ENCODE assay signal across 14 mouse cellular contexts in the genomic region with DNA sequence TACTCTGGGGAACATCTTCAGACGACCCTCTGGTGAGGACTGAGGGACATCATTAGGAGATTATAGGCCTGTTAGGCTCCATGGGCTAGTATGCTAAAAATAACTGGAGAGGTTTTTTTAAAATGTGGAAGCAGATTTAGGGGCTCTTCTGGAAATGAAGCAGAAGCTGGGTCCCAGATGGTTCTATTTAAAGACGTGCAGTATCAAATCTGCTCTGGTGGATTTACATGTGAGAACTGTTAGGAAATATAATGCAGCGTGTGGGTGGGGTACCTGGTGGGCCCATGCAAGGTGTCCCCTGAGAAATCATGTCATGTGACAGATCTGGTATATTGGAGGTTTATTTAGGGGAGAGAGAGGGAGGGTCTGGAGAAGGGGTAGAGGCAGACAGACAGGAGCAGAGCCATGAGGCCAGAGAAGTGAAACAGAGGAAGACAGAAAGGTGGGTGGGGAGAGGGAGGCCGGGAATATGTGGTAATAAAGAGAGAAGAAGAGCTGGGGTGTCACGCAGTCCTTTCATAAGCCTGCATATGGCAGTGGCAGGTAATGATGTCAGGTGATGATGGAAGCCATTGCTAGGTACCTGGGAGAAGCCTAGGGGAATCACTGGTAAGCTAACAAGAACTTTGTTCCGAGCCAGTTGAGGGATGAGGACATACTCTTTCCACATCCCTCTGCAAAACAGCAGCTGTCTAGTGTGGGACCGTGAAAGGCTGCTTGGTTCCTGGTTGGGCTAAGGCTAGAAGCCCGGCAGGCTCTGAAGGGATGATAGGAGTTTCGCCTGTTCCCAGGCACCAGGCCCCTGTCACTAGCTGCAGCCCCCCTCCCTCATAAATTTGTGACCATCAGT. TPM values are rescaled to one million over a fixed set of nuclear protein-coding genes. Genes with fewer than 3 reads are reported as not detected.
A peak's percentile ranks its signal among the peaks of the same experiment; 100 is the strongest.
DNase-seq lines count a peak whose midpoint lies in the region; ATAC-seq lines count a peak whose summit lies in the region.
"Had no signal": no experiment of that assay in that cellular context is flagged by ENCODE, and none has a peak within 500 bp of the region (broad histone marks: within the 10 kb centered on the region; RNA-seq: fewer than 3 reads in every experiment).

No protein-coding gene starts in this region.

- H3K9me3 ChIP-seq in heart, embryonic 10.5 days: no peaks in the 10 kb centered on the region
- H3K9me3 ChIP-seq in midbrain, embryonic 10.5 days (replicated peaks): no peaks in the 10 kb centered on the region
- no peaks in the 10 kb centered on the region for H3K9me3 ChIP-seq in midbrain, embryonic 14.5 days (ENCODE audit: control insufficient read depth, low read length)
- no peaks in the 10 kb centered on the region for H3K9me3 ChIP-seq in heart, embryonic 11.5 days (replicated peaks; ENCODE audit: control insufficient read depth, low read length)
- H3K9me3 ChIP-seq: liver, embryonic 13.5 days; midbrain, embryonic 15.5 days had no signal

- no peak for ATAC-seq in midbrain, embryonic 14.5 days (ENCODE audit: low FRiP score, low TSS enrichment)
- ATAC-seq in heart, embryonic 11.5 days (replicated peaks; ENCODE audit: insufficient number of reproducible peaks, low FRiP score, low TSS enrichment): no peak
- ATAC-seq: midbrain, embryonic 15.5 days had no signal

- DNase-seq in heart, embryonic 10.5 days (ENCODE audit: low spot score): peak; percentile 69
- no peak for DNase-seq in heart, adult 8-10 months (ENCODE audit: low spot score)
- DNase-seq in midbrain, embryonic 10.5 days (ENCODE audit: low spot score): no peak
- DNase-seq in midbrain, embryonic 14.5 days: no peak
- DNase-seq in layer of hippocampus, adult 9-10 months (ENCODE audit: low spot score): peak; percentile 20
- DNase-seq in right cerebral cortex, postnatal 25 days: peak; percentile 14
- DNase-seq: cerebellum, adult 2 months; kidney, adult 11 months; kidney, postnatal 25 days; liver, embryonic 13.5 days; lung, postnatal 4 days; thymus, postnatal 14 days had no signal

- H3K36me3 ChIP-seq in heart, embryonic 10.5 days: no peaks in the 10 kb centered on the region
- H3K36me3 ChIP-seq in midbrain, embryonic 10.5 days: no peaks in the 10 kb centered on the region
- H3K36me3 ChIP-seq in midbrain, embryonic 14.5 days (ENCODE audit: control insufficient read depth, insufficient read depth, low read length): no peaks in the 10 kb centered on the region
- H3K36me3 ChIP-seq in heart, embryonic 11.5 days (ENCODE audit: control insufficient read depth, insufficient read depth, low read length): no peaks in the 10 kb centered on the region
- H3K36me3 ChIP-seq: liver, embryonic 13.5 days; midbrain, embryonic 15.5 days had no signal

- H3K27me3 ChIP-seq in heart, embryonic 10.5 days (ENCODE audit: insufficient read depth, poor library complexity, severe bottlenecking): no peaks in the 10 kb centered on the region
- H3K27me3 ChIP-seq in midbrain, embryonic 10.5 days (ENCODE audit: low read depth, poor library complexity, severe bottlenecking): no peaks in the 10 kb centered on the region
- H3K27me3 ChIP-seq in midbrain, embryonic 14.5 days (ENCODE audit: control insufficient read depth, insufficient read depth, low read length): no peaks in the 10 kb centered on the region
- no peaks in the 10 kb centered on the region for H3K27me3 ChIP-seq in heart, embryonic 11.5 days (ENCODE audit: control insufficient read depth, insufficient read depth, low read length)
- H3K27me3 ChIP-seq: liver, embryonic 13.5 days; midbrain, embryonic 15.5 days had no signal

- no peak overlapping the region for H3K9ac ChIP-seq in midbrain, embryonic 14.5 days (replicated peaks; ENCODE audit: low read length)
- no peak overlapping the region for H3K9ac ChIP-seq in heart, embryonic 11.5 days (ENCODE audit: low read depth, low read length)
- H3K9ac ChIP-seq: liver, embryonic 13.5 days; midbrain, embryonic 15.5 days had no signal

- H3K4me1 ChIP-seq in heart, embryonic 10.5 days: peaks cover 9% of the 10 kb centered on the region; the same call in 1 of the 2 replicates
- H3K4me1 ChIP-seq in midbrain, embryonic 10.5 days: peaks cover 5% of the 10 kb centered on the region
- H3K4me1 ChIP-seq in midbrain, embryonic 14.5 days (ENCODE audit: control insufficient read depth, insufficient read depth, low read length): no peaks in the 10 kb centered on the region; the same call in 1 of the 2 replicates
- no peaks in the 10 kb centered on the region for H3K4me1 ChIP-seq in heart, embryonic 11.5 days (ENCODE audit: control insufficient read depth, insufficient read depth, low read length)
- H3K4me1 ChIP-seq: liver, embryonic 13.5 days had no signal

- no peak overlapping the region for H3K4me3 ChIP-seq in heart, embryonic 10.5 days
- no peak overlapping the region for H3K4me3 ChIP-seq in midbrain, embryonic 10.5 days
- no peak overlapping the region for H3K4me3 ChIP-seq in midbrain, embryonic 14.5 days (replicated peaks; ENCODE audit: low read depth, low read length)
- H3K4me3 ChIP-seq in heart, embryonic 11.5 days (ENCODE audit: low read depth, low read length): no peak overlapping the region
- H3K4me3 ChIP-seq: liver, embryonic 13.5 days; midbrain, embryonic 15.5 days had no signal

- no peak overlapping the region for H3K4me2 ChIP-seq in midbrain, embryonic 14.5 days (ENCODE audit: low read length)
- H3K4me2 ChIP-seq in heart, embryonic 11.5 days: no peak overlapping the region
- H3K4me2 ChIP-seq: liver, embryonic 13.5 days; midbrain, embryonic 15.5 days had no signal

- no peak overlapping the region for H3K27ac ChIP-seq in heart, embryonic 10.5 days
- H3K27ac ChIP-seq in midbrain, embryonic 10.5 days (replicated peaks): 0 out of 2 replicates have a peak overlapping the region, but pooled peaks have one; percentile 1
- no peak overlapping the region for H3K27ac ChIP-seq in midbrain, embryonic 14.5 days (replicated peaks; ENCODE audit: low read depth, low read length)
- no peak overlapping the region for H3K27ac ChIP-seq in heart, embryonic 11.5 days (ENCODE audit: low read depth, low read length)
- H3K27ac ChIP-seq: liver, embryonic 13.5 days; midbrain, embryonic 15.5 days had no signal

- WGBS in heart, embryonic 10.5 days: 67% methylated on average over 9 of the region's 9 CpGs
- 87% methylated on average over 9 of the region's 9 CpGs for WGBS in midbrain, embryonic 10.5 days
- 85% methylated on average over 9 of the region's 9 CpGs for WGBS in midbrain, embryonic 14.5 days
- WGBS in heart, embryonic 11.5 days (ENCODE audit: insufficient replicate concordance): 65% methylated on average over 9 of the region's 9 CpGs

RNA-seq across cellular contexts. Expression of gene Ube2e1, which starts 41.3 kb away (rescaled TPM):
- polyA plus RNA-seq in heart, embryonic 10.5 days (2016; fragmentation: Nextera tagmentation; extraction: Ambion mirVana): 63.9 and 107 TPM in 2 replicates
- 10 to 100 TPM; 37.6 to 46.9 (median 40.8) TPM for total RNA-seq in heart, adult 8-10 months (2022)
- polyA plus RNA-seq in midbrain, embryonic 10.5 days (2016; fragmentation: Nextera tagmentation; extraction: Ambion mirVana): 174 TPM in 2 replicates
- 83.0 and 139 TPM in 2 replicates for polyA plus RNA-seq in midbrain, embryonic 14.5 days (2014; fragmentation: Nextera tagmentation; extraction: Ambion mirVana)
- 20.3 and 27.5 TPM in 2 replicates for polyA plus RNA-seq in heart, embryonic 11.5 days (2014; fragmentation: Nextera tagmentation; extraction: Ambion mirVana)

Comparison
In these comparisons a context has a peak if more than half of its experiments do, and no peak if none do; other contexts are left out.
1. DNase-seq: peak in heart, embryonic 10.5 days (single experiment), layer of hippocampus, adult 9-10 months (single experiment) and right cerebral cortex, postnatal 25 days (single experiment); none in heart, adult 8-10 months (single experiment), midbrain, embryonic 10.5 days (single experiment) and midbrain, embryonic 14.5 days (single experiment).